Mouse (Mus musculus): ENCODE measurements around the gene Gm379. TPM values are rescaled to one million over a fixed set of nuclear protein-coding genes. Genes with fewer than 3 reads are reported as not detected.

The Gm379 gene
- not detected in 2 replicates for polyA plus RNA-seq (2015; fragmentation: Nextera tagmentation; extraction: Ambion mirVana)

GRCm38 (mm10) chrX:108664885-108665284 lies at the start of gene Gm379:
Gm379 (minus strand) TSS chrX:108664891.
- Histone ChIP-seq H3K4me1 (no peaks in the 10 kb centered on the region), H3K4me2 (no peak within 1 kb of the TSS), H3K9ac (no peak within 1 kb of the TSS), H3K27me3 (replicated peaks) (no peaks in the 10 kb centered on the region), H3K9me3 (no peaks in the 10 kb centered on the region), H3K27ac (no peak within 1 kb of the TSS), H3K36me3 (no peaks in the 10 kb centered on the region), H3K4me3 (replicated peaks) (no peak within 1 kb of the TSS)
- WGBS = 41% methylated on average over 2 of the region's 2 CpGs
- ATAC-seq (ENCODE audit: insufficient read depth, low FRiP score, low read depth) = no peak

GRCm38 (mm10) chrX:108704312-108704711 lies 39.6 kb upstream of the Gm379 start:
- Histone ChIP-seq H3K9ac (no peak overlapping the region), H3K9me3 (no peaks in the 10 kb centered on the region), H3K36me3 (no peaks in the 10 kb centered on the region), H3K4me2 (no peak overlapping the region), H3K27ac (no peak overlapping the region), H3K27me3 (replicated peaks) (no peaks in the 10 kb centered on the region), H3K4me3 (replicated peaks) (no peak overlapping the region), H3K4me1 (no peaks in the 10 kb centered on the region)
- WGBS = 71% methylated on average over 2 of the region's 2 CpGs
- no peak; the same call in 1 of the 2 replicates for ATAC-seq (ENCODE audit: insufficient read depth, low FRiP score, low read depth)

GRCm38 (mm10) chrX:108668868-108669267 lies 4.2 kb upstream of the Gm379 start:
- H3K4me3 ChIP-seq (replicated peaks) = no peak overlapping the region
- no peak overlapping the region for H3K27ac ChIP-seq
- WGBS = 47% methylated on average over 1 of the region's 1 CpGs
- no peak overlapping the region for H3K9ac ChIP-seq
- no peak for ATAC-seq (ENCODE audit: insufficient read depth, low FRiP score, low read depth)
- H3K4me2 ChIP-seq = no peak overlapping the region
- H3K27me3 ChIP-seq (replicated peaks) = no peaks in the 10 kb centered on the region
- H3K4me1 ChIP-seq = no peaks in the 10 kb centered on the region
- no peaks in the 10 kb centered on the region for H3K9me3 ChIP-seq
- H3K36me3 ChIP-seq = no peaks in the 10 kb centered on the region

GRCm38 (mm10) chrX:108621991-108622390 lies 42.7 kb downstream of the Gm379 start:
- H3K36me3 ChIP-seq = no peaks in the 10 kb centered on the region
- WGBS = 30% methylated on average over 1 of the region's 1 CpGs
- H3K27me3 ChIP-seq (replicated peaks) = no peaks in the 10 kb centered on the region
- H3K4me1 ChIP-seq = no peaks in the 10 kb centered on the region
- H3K9ac ChIP-seq = no peak overlapping the region
- no peak overlapping the region for H3K4me2 ChIP-seq
- no peak overlapping the region for H3K4me3 ChIP-seq (replicated peaks)
- H3K9me3 ChIP-seq = no peaks in the 10 kb centered on the region
- ATAC-seq (ENCODE audit: insufficient read depth, low FRiP score, low read depth) = no peak
- H3K27ac ChIP-seq = no peak overlapping the region

- H3K9me3 ChIP-seq = no peaks in the 10 kb centered on the region
These were observed 43.8 kb downstream of the Gm379 start for GRCm38 (mm10) chrX:108620886-108621285.

More at GRCm38 (mm10) chrX:108620886-108621285, 43.8 kb downstream of the Gm379 start:
- Histone ChIP-seq H3K4me2 (no peak overlapping the region), H3K36me3 (no peaks in the 10 kb centered on the region), H3K27ac (no peak overlapping the region), H3K27me3 (replicated peaks) (no peaks in the 10 kb centered on the region), H3K4me3 (replicated peaks) (no peak overlapping the region), H3K9ac (no peak overlapping the region), H3K4me1 (no peaks in the 10 kb centered on the region)
- ATAC-seq (ENCODE audit: insufficient read depth, low FRiP score, low read depth) = no peak
- 69% methylated on average over 1 of the region's 1 CpGs for WGBS

Other genes with a start within 250 kb of the Gm379 start
- gene Brwd3, start 169.5 kb upstream of the Gm379 start, polyA plus RNA-seq (2015; fragmentation: Nextera tagmentation; extraction: Ambion mirVana) = 3.7 TPM in 2 replicates